Mouse (Mus musculus): ENCODE measurements around the gene Trim34b. TPM values are rescaled to one million over a fixed set of nuclear protein-coding genes. Genes with fewer than 3 reads are reported as not detected.
A peak's percentile ranks its signal among the peaks of the same experiment; 100 is the strongest.

The Trim34b gene
- total and polyA plus RNA-seq, 3 experiments, result not detected

DNA sequence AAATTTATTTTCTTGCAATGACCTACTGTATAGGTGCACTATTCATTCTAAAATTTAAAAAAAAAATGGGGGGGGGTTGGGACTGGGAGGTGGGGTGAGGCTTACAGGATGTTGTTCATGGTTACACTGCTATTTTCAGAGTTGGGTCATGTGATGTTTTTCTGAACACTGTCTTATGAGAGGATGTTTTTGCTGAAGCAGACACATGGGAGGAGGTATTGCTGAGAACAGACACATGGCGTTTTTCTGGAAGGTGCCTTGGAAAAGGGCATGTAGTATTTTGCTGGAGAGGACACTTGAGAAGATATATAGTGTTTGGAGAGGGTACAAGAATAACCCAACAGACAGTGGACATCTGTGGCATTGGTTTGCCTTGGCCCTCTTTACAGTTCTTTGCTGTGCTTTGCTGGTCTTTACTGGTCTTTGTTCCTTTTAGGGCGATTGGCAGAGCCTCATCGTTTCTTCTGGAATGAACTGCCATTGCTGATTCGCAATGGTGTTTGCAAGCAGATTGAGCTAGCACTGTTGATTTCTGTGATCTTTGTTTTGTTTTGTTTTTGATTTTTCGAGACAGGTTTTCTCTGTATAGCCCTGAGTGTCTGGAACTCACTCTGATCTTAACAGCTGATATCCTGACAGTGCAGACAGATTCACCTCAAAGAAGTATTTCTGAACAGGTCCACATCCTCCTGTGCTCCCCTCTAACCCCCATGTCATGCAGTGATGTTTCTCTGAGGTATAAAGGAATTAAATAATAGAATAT lies 37.5 kb upstream of the Trim34b start:
- Histone ChIP-seq H3K4me2 (ENCODE audit: insufficient read depth, low read depth, poor library complexity, severe bottlenecking) (no peak overlapping the region), H3K27me3 (replicated peaks) (no peaks in the 10 kb centered on the region), H3K4me1 (ENCODE audit: control insufficient read depth in 1 of 2, insufficient read depth in 2 of 2) (peaks cover 26 to 59% of the 10 kb centered on the region in 2 experiments), H3K79me2 (replicated peaks; ENCODE audit: control insufficient read depth, extremely low read depth, insufficient read depth, poor library complexity, severe bottlenecking) (no peaks in the 10 kb centered on the region), H3K27ac (ENCODE audit: insufficient read depth, low read depth) (no peak overlapping the region), H3K9ac (ENCODE audit: insufficient read depth, low read depth) (no peak overlapping the region), H3K36me3 (replicated peaks in 1 of 2; ENCODE audit: control insufficient read depth in 1 of 2, insufficient read depth in 1 of 2, low read length in 1 of 2) (no peaks in the 10 kb centered on the region), H3K9me3 (replicated peaks; ENCODE audit: low read length) (no peaks in the 10 kb centered on the region), H3K4me3 (replicated peaks in 1 of 3; ENCODE audit: low read depth in 2 of 3, low read length in 2 of 3, poor library complexity in 1 of 3) (no peak overlapping the region)
- dilution Hi-C loops (cut with MboI; ENCODE audit: extremely low pct_ligation_motif_present, extremely low pct_unique_long_range_greater_than_20kb, low sequenced_read_pairs), result no loop called here
- DNase-seq (ENCODE audit: extremely low read depth), result no peak
- no peak for TF ChIP-seq UBTF (IDR thresholded peaks at IDR 0.05; ENCODE audit: low read depth, low read length)
- no peak for TF ChIP-seq POLR2AphosphoS2 (IDR thresholded peaks at IDR 0.05; ENCODE audit: low read depth, low read length)
- TF ChIP-seq GABPA (IDR thresholded peaks at IDR 0.05; ENCODE audit: insufficient replicate concordance, low read depth, low read length), result no peak
- no peak for TF ChIP-seq MEF2A (IDR thresholded peaks at IDR 0.05; ENCODE audit: borderline replicate concordance, low read depth, low read length)
- no peak for TF ChIP-seq JUND (conservative IDR thresholded peaks at IDR 0.05; ENCODE audit: low read depth, low read length)
- TF ChIP-seq CHD1 (IDR thresholded peaks at IDR 0.05; ENCODE audit: low read depth, low read length), result no peak
- TF ChIP-seq POLR2A (IDR thresholded peaks at IDR 0.05; ENCODE audit: low read depth, low read length), result no peak
- peak; percentile 54; the same call in 1 of the 2 replicates for TF ChIP-seq ZNF384 (IDR thresholded peaks at IDR 0.05; ENCODE audit: low read depth, low read length)
- no peak for TF ChIP-seq USF1 (IDR thresholded peaks at IDR 0.05; ENCODE audit: low read depth, low read length)
- in situ Hi-C loops (cut with MboI; ENCODE audit: low pct_ligation_motif_present, low pct_unique_long_range_greater_than_20kb, low sequenced_read_pairs), result no loop called here

- H3K4me3 ChIP-seq (replicated peaks in 1 of 3; ENCODE audit: low read depth in 2 of 3, low read length in 2 of 3, poor library complexity in 1 of 3), result peak overlapping the region; percentile 52 to 85 (median 68)
- in situ Hi-C loops (cut with MboI; ENCODE audit: low pct_ligation_motif_present, low pct_unique_long_range_greater_than_20kb, low sequenced_read_pairs) (no loop called here), dilution Hi-C loops (cut with MboI; ENCODE audit: extremely low pct_ligation_motif_present, extremely low pct_unique_long_range_greater_than_20kb, low sequenced_read_pairs) (no loop called here)
- DNase-seq (ENCODE audit: extremely low read depth), result peak; percentile 62
- peak overlapping the region; percentile 78 for H3K27ac ChIP-seq (ENCODE audit: insufficient read depth, low read depth)
- no peaks in the 10 kb centered on the region for H3K36me3 ChIP-seq (replicated peaks in 1 of 2; ENCODE audit: control insufficient read depth in 1 of 2, insufficient read depth in 1 of 2, low read length in 1 of 2)
- no peaks in the 10 kb centered on the region for H3K27me3 ChIP-seq (replicated peaks)
- H3K9ac ChIP-seq (ENCODE audit: insufficient read depth, low read depth), result peak overlapping the region; percentile 85
- peak overlapping the region; percentile 38; the same call in 1 of the 2 replicates for H3K4me2 ChIP-seq (ENCODE audit: insufficient read depth, low read depth, poor library complexity, severe bottlenecking)
- peaks cover 3 to 6% of the 10 kb centered on the region in 2 experiments; a peak in 3 of 4 replicates for H3K4me1 ChIP-seq (ENCODE audit: control insufficient read depth in 1 of 2, insufficient read depth in 2 of 2)
- no peaks in the 10 kb centered on the region for H3K9me3 ChIP-seq (replicated peaks; ENCODE audit: low read length)
- 0 out of 2 replicates have a peak, but pooled peaks cover 2% of the 10 kb centered on the region for H3K79me2 ChIP-seq (replicated peaks; ENCODE audit: control insufficient read depth, extremely low read depth, insufficient read depth, poor library complexity, severe bottlenecking)
- TF ChIP-seq JUN (IDR thresholded peaks at IDR 0.05; ENCODE audit: insufficient read depth, low read depth, low read length) (peak; percentile 36; the same call in 1 of the 2 replicates), ELF1 (IDR thresholded peaks at IDR 0.05; ENCODE audit: low read depth, low read length) (peak; percentile 70), ZNF384 (IDR thresholded peaks at IDR 0.05; ENCODE audit: low read depth, low read length) (no peak), TCF12 (IDR thresholded peaks at IDR 0.05; ENCODE audit: low read depth, low read length) (no peak), MYC (IDR thresholded peaks at IDR 0.05; ENCODE audit: low read depth, low read length) (no peak), MAX (IDR thresholded peaks at IDR 0.05; ENCODE audit: low read length) (no peak), MAFK (IDR thresholded peaks at IDR 0.05; ENCODE audit: insufficient replicate concordance, low read length) (peak; percentile 55; the same call in 1 of the 2 replicates), MEF2A (IDR thresholded peaks at IDR 0.05; ENCODE audit: borderline replicate concordance, low read depth, low read length) (no peak), GABPA (IDR thresholded peaks at IDR 0.05; ENCODE audit: insufficient replicate concordance, low read depth, low read length) (no peak), UBTF (IDR thresholded peaks at IDR 0.05; ENCODE audit: low read depth, low read length) (no peak), ZMIZ1 (IDR thresholded peaks at IDR 0.05; ENCODE audit: low read depth, low read length) (no peak), IRF4 (IDR thresholded peaks at IDR 0.05; ENCODE audit: low read depth, low read length) (peak; percentile 82), ETS1 (conservative IDR thresholded peaks at IDR 0.05; ENCODE audit: low read depth, low read length) (peak; percentile 67), JUND (conservative IDR thresholded peaks at IDR 0.05; ENCODE audit: low read depth, low read length) (peak; percentile 71), SIN3A (IDR thresholded peaks at IDR 0.05; ENCODE audit: low read length) (no peak), EP300 (IDR thresholded peaks at IDR 0.05; ENCODE audit: low read length) (peak; percentile 68), POLR2AphosphoS2 (IDR thresholded peaks at IDR 0.05; ENCODE audit: low read depth, low read length) (no peak), MAZ (IDR thresholded peaks at IDR 0.05; ENCODE audit: low read depth, low read length) (no peak), CHD2 (IDR thresholded peaks at IDR 0.05; ENCODE audit: low read length) (no peak), MXI1 (IDR thresholded peaks at IDR 0.05; ENCODE audit: low read depth, low read length) (no peak), HCFC1 (IDR thresholded peaks at IDR 0.05; ENCODE audit: low read depth, low read length) (no peak), RAD21 (IDR thresholded peaks at IDR 0.05; ENCODE audit: low read depth, low read length) (no peak), TBP (conservative IDR thresholded peaks at IDR 0.05; ENCODE audit: low read depth, low read length) (no peak), BHLHE40 (IDR thresholded peaks at IDR 0.05; ENCODE audit: low read depth, low read length) (peak; percentile 87), RCOR1 (conservative IDR thresholded peaks at IDR 0.05; ENCODE audit: low read depth, low read length) (no peak), CHD1 (IDR thresholded peaks at IDR 0.05; ENCODE audit: low read depth, low read length) (no peak), ZC3H11A (IDR thresholded peaks at IDR 0.05; ENCODE audit: low read depth, low read length) (no peak)
These were observed 14.4 kb upstream of the Trim34b start for GRCm38 (mm10) chr7:104314796-104315353.

Data from CH12.LX (cell line).